Mouse (Mus musculus) G1E (cell line): ENCODE data around the gene Cdc42bpa. TPM values are rescaled to one million over a fixed set of nuclear protein-coding genes. Genes with fewer than 3 reads are reported as not detected.

ENCODE experiments used
- ATAC-seq: 2 replicates; pipeline ENCODE4 v1.8.0; 2016; ENCODE audit warnings: mild to moderate bottlenecking; ENCODE audit not compliant: insufficient number of reproducible peaks, poor library complexity, low FRiP score, severe bottlenecking; ENCODE audit errors: extremely low read depth
- DNase-seq: peaks from one replicate; pipeline ENCODE4 v3.0.0; 2012; ENCODE audit warnings: low spot score
- H3K27me3 ChIP-seq: 2 replicates; pipeline ENCODE4 v1.6.1; 2012; ENCODE audit warnings: mild to moderate bottlenecking, low read length, inconsistent platforms; ENCODE audit not compliant: insufficient read depth
- H3K36me3 ChIP-seq: replicated peaks from 2 replicates; pipeline ENCODE3; 2012; ENCODE audit warnings: mild to moderate bottlenecking, inconsistent platforms
- H3K4me1 ChIP-seq: 2 replicates; pipeline ENCODE4 v1.6.1; 2012; ENCODE audit warnings: low read depth, low read length, inconsistent platforms, mixed read lengths; ENCODE audit not compliant: insufficient read depth
- H3K4me3 ChIP-seq: 2 replicates; pipeline ENCODE4 v1.5.1; 2012; ENCODE audit warnings: low read depth, mild to moderate bottlenecking, inconsistent platforms, low read length, moderate library complexity, mixed read lengths
- H3K9me3 ChIP-seq: replicated peaks from 2 replicates; pipeline ENCODE4 v1.6.1; 2012; ENCODE audit warnings: inconsistent platforms
- CTCF ChIP-seq: IDR thresholded peaks from 2 replicates; pipeline ENCODE4 v1.5.1; 2012; ENCODE audit warnings: low read depth, low read length, inconsistent platforms, mixed read lengths
- GATA1 ChIP-seq: IDR thresholded peaks from 2 replicates; pipeline ENCODE4 v1.6.1; 2012; ENCODE audit warnings: borderline replicate concordance, low read length, inconsistent platforms, mixed read lengths
- GATA2 ChIP-seq: IDR thresholded peaks from 2 replicates; pipeline ENCODE4 v1.6.1; 2012; ENCODE audit warnings: low read depth, low read length, inconsistent platforms, borderline replicate concordance
- POLR2AphosphoS5 ChIP-seq: IDR thresholded peaks from 2 replicates; pipeline ENCODE4 v1.6.1; 2012; ENCODE audit warnings: low read depth, low read length, inconsistent platforms; ENCODE audit not compliant: insufficient replicate concordance
- TAL1 ChIP-seq: conservative IDR thresholded peaks from 2 replicates; pipeline ENCODE4 v1.6.1; 2012; ENCODE audit warnings: low read depth, low read length, inconsistent platforms, mixed read lengths
- polyA plus RNA-seq: library from polyadenylated mRNA; stranded (reverse); fragments of >175 nt; gene quantifications from 2 replicates; pipeline ENCODE4 v1.2.3, GENCODE M21; 2012
- total RNA-seq, 2 experiments: library from RNA; stranded (forward) in 1 of 2; stranded (reverse) in 1 of 2; fragments of 200-1000 nt in 1 of 2; fragments of >200 nt in 1 of 2; fragmentation: Nextera tagmentation in 1 of 2; gene quantifications; 2 replicates each; pipeline ENCODE4 v1.2.3; 2014 to 2017

Gene Cdc42bpa
- total and polyA plus RNA-seq, 3 experiments = 8.2 to 90.0 (median 28.2) TPM

- no peak within 1 kb of the TSS for H3K4me3 ChIP-seq
- no peak for TF ChIP-seq CTCF
- TF ChIP-seq TAL1 = no peak
- TF ChIP-seq POLR2AphosphoS5 = no peak
- TF ChIP-seq GATA1 = no peak
- no peak for TF ChIP-seq GATA2
- ATAC-seq = no peak
- peaks cover 37% of the 10 kb centered on the region for H3K27me3 ChIP-seq
- H3K36me3 ChIP-seq = no peaks in the 10 kb centered on the region
- peaks cover 30% of the 10 kb centered on the region for H3K4me1 ChIP-seq
- H3K9me3 ChIP-seq = no peaks in the 10 kb centered on the region
- DNase-seq = no peak
Measured at GRCm38 (mm10) chr1:180198959-180199714, 238.9 kb downstream of the Cdc42bpa start, which contains the start of gene Coq8a. TSS of gene Coq8a (minus strand) at chr1:180199602.

DNA sequence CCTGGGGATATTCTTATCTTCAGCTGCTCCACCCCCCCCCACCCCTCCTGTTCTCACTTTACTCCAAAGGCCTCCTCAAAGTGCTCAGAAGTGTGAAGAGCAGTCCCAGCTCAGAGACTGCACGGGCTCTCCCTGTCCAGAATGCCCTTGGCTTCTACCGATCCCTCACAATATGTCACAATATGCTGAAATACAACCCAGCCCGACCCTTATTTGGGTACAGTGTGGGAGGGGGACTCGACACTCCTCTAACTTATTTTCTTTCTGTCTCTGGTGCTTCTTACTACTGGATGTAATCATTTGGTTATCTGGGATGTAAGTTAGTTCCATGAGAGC, 239.4 kb downstream of the Cdc42bpa start:
- no peak overlapping the region for H3K4me3 ChIP-seq
- no peak for DNase-seq
- ATAC-seq = no peak
- H3K27me3 ChIP-seq = peaks cover 39% of the 10 kb centered on the region
- TF ChIP-seq GATA2 (no peak), TAL1 (no peak), GATA1 (no peak), POLR2AphosphoS5 (no peak), CTCF (no peak)
- H3K36me3 ChIP-seq = no peaks in the 10 kb centered on the region
- peaks cover 3% of the 10 kb centered on the region for H3K9me3 ChIP-seq
- peaks cover 25% of the 10 kb centered on the region for H3K4me1 ChIP-seq

- Histone ChIP-seq H3K4me3 (no peak overlapping the region), H3K4me1 (peaks cover 14% of the 10 kb centered on the region), H3K36me3 (no peaks in the 10 kb centered on the region), H3K27me3 (peaks cover 38% of the 10 kb centered on the region), H3K9me3 (peaks cover 7% of the 10 kb centered on the region)
- DNase-seq (no peak), ATAC-seq (no peak)
- TF ChIP-seq CTCF (no peak), GATA2 (no peak), GATA1 (no peak), POLR2AphosphoS5 (no peak), TAL1 (no peak)
Measured at GRCm38 (mm10) chr1:180200722-180201121, 240.4 kb downstream of the Cdc42bpa start.

GRCm38 (mm10) chr1:180208370-180208769, 248.1 kb downstream of the Cdc42bpa start:
- no peak for TF ChIP-seq CTCF
- TF ChIP-seq GATA2 = no peak
- no peak for TF ChIP-seq GATA1
- no peak for TF ChIP-seq TAL1
- TF ChIP-seq POLR2AphosphoS5 = no peak
- H3K36me3 ChIP-seq = no peaks in the 10 kb centered on the region
- ATAC-seq (no peak), DNase-seq (no peak)
- H3K9me3 ChIP-seq = peaks cover 7% of the 10 kb centered on the region
- H3K4me3 ChIP-seq = no peak overlapping the region
- peaks cover 46% of the 10 kb centered on the region for H3K27me3 ChIP-seq
- no peaks in the 10 kb centered on the region for H3K4me1 ChIP-seq

DNA sequence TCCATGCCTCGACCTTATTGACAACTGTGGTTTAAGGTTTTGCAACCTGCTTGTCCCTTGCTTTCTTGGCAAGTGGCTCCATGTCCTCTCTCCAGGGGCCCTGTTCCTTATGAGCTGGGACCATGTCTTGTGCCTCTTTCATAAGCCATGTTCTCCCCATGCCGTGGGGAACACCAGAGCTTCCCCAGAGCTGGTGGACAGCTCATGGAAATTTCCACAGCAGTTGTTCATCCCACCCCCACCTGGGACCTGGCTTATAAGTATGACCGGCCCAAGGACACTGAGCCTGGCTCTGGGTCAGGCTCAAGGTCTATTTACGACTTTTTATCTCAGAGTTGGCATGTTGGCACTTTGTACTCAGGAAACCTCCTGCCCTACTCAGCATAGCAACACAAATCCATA, 249.8 kb downstream of the Cdc42bpa start:
- H3K4me1 ChIP-seq = peaks cover 4% of the 10 kb centered on the region
- ATAC-seq = no peak

GRCm38 (mm10) chr1:180210781-180211271, 250.6 kb downstream of the Cdc42bpa start:
- Histone ChIP-seq H3K36me3 (no peaks in the 10 kb centered on the region), H3K9me3 (no peaks in the 10 kb centered on the region), H3K4me1 (peaks cover 4% of the 10 kb centered on the region), H3K27me3 (peaks cover 42% of the 10 kb centered on the region), H3K4me3 (no peak overlapping the region)
- DNase-seq (no peak), ATAC-seq (no peak)
- TF ChIP-seq POLR2AphosphoS5 (no peak), GATA1 (no peak), CTCF (no peak), GATA2 (no peak), TAL1 (no peak)

More for the DNA sequence above, 249.8 kb downstream of the Cdc42bpa start:
- no peak for DNase-seq
- peaks cover 43% of the 10 kb centered on the region for H3K27me3 ChIP-seq
- H3K36me3 ChIP-seq = no peaks in the 10 kb centered on the region
- TF ChIP-seq POLR2AphosphoS5 = no peak
- no peak for TF ChIP-seq CTCF
- no peak for TF ChIP-seq GATA1
- no peak for TF ChIP-seq TAL1
- TF ChIP-seq GATA2 = no peak
- peaks cover 1% of the 10 kb centered on the region for H3K9me3 ChIP-seq
- no peak overlapping the region for H3K4me3 ChIP-seq
